Mouse (Mus musculus): ENCODE data around the gene Dld. TPM values are rescaled to one million over a fixed set of nuclear protein-coding genes. Genes with fewer than 3 reads are reported as not detected.

Dld gene
- polyA plus RNA-seq, 1 experiment from 2014 or later = 121 TPM

DNA sequence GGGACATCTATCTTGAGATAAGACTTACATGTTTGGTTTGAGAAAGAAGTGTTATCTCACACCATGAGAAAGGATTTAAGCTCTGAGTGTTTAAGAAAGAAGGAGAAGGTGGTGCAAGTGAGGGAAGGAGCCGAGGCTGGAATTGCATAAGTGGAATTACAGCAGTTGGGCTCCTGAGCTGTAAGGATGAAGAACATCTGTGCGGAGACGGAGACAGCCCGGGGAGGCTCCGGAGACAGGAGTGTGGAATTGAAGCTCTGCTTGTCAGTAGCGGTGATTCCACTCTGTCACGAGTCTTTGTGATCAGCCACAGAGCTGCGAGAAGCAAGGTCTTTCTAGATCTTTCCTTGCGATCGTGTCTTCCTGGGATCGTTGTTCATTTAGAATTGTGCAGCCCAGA lies 56.3 kb downstream of the Dld start:
- Histone ChIP-seq H3K36me3 (ENCODE audit: control insufficient read depth, insufficient read depth, low read length) (no peaks in the 10 kb centered on the region), H3K4me1 (ENCODE audit: control insufficient read depth, insufficient read depth, low read length) (no peaks in the 10 kb centered on the region)

DNA sequence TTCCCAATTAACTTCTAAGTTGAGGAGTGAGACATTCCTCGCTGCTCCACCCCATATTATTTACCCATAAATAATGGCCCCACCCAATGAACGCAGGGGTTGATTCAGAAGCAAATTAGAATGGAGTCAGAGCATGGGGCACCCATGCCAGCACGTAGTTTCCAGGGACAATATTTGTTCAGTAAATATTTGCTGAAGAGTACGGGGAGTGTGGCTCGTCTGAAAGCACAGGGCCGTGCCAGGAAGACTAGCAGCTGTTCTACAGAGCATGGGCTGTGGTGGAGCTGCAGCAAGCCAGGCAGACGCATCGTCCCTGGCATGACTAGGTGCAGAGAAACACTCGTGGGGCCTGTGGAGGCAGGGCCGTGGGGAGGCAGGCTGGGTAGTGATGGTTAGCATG lies 56.7 kb downstream of the Dld start:
- H3K4me3 ChIP-seq (ENCODE audit: low read depth, low read length) = no peak overlapping the region
- DNase-seq (ENCODE audit: low spot score) (no peak), ATAC-seq (no peak)
- H3K27me3 ChIP-seq (replicated peaks; ENCODE audit: control insufficient read depth, insufficient read depth, low read length) = no peaks in the 10 kb centered on the region
- H3K9me3 ChIP-seq (replicated peaks; ENCODE audit: control insufficient read depth, low read length) = no peaks in the 10 kb centered on the region
- H3K4me2 ChIP-seq (ENCODE audit: low read length) = no peak overlapping the region
- no peak overlapping the region for H3K9ac ChIP-seq (ENCODE audit: low read length)
- WGBS = 58% methylated on average over 10 of the region's 10 CpGs
- no peaks in the 10 kb centered on the region for H3K36me3 ChIP-seq (ENCODE audit: control insufficient read depth, insufficient read depth, low read length)
- H3K27ac ChIP-seq (ENCODE audit: low read depth, low read length) = no peak overlapping the region
- no peaks in the 10 kb centered on the region for H3K4me1 ChIP-seq (ENCODE audit: control insufficient read depth, insufficient read depth, low read length)

More for the DNA sequence above, 56.3 kb downstream of the Dld start:
- Histone ChIP-seq H3K9me3 (replicated peaks; ENCODE audit: control insufficient read depth, low read length) (no peaks in the 10 kb centered on the region), H3K4me3 (ENCODE audit: low read depth, low read length) (no peak overlapping the region), H3K9ac (ENCODE audit: low read length) (no peak overlapping the region), H3K27me3 (replicated peaks; ENCODE audit: control insufficient read depth, insufficient read depth, low read length) (no peaks in the 10 kb centered on the region), H3K4me2 (ENCODE audit: low read length) (no peak overlapping the region), H3K27ac (ENCODE audit: low read depth, low read length) (no peak overlapping the region)
- WGBS = 94% methylated on average over 11 of the region's 11 CpGs
- ATAC-seq (no peak), DNase-seq (ENCODE audit: low spot score) (no peak)

DNA sequence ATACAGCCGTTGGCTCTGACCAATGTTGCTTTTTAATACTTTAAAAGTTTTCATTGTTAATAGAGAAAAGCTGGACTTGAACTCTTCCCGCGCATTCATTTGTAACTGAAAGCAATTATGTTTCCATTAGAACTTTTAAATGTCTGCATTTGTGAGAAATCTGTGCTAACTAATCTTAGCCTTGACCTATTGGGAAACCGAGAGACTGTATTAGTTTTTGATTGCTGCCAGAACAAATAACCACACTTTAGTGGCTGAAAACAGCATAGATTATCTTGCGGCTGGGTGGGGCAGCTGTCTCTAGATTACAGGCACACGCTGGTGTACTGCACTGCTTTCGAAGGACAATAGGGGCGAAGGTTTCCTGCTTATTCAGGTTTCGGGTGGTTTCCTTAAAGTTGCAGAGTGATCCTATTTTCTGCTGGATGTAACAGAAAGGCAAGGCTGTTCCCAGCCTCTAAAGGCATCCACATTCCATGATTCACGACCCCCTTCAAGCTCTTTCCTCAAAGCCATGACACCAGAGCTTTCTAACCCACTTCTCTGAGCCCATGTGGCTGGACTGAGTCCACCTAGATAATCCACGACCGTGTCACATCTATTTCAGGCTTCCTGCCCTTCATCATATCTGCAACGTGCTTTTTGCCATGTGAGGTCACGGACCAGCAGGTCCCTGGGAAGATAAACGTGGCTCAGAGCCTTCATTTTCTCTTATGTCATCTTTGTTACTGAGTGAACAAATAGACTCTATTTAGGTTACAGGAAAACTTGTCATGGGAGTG lies 57.7 kb downstream of the Dld start:
- DNase-seq (ENCODE audit: low spot score) (no peak), ATAC-seq (no peak)
- no peaks in the 10 kb centered on the region for H3K4me1 ChIP-seq (ENCODE audit: control insufficient read depth, insufficient read depth, low read length)
- no peaks in the 10 kb centered on the region for H3K27me3 ChIP-seq (replicated peaks; ENCODE audit: control insufficient read depth, insufficient read depth, low read length)
- no peak overlapping the region for H3K4me3 ChIP-seq (ENCODE audit: low read depth, low read length)
- 79% methylated on average over 15 of the region's 15 CpGs for WGBS
- no peaks in the 10 kb centered on the region for H3K9me3 ChIP-seq (replicated peaks; ENCODE audit: control insufficient read depth, low read length)
- no peak overlapping the region for H3K9ac ChIP-seq (ENCODE audit: low read length)
- H3K36me3 ChIP-seq (ENCODE audit: control insufficient read depth, insufficient read depth, low read length) = no peaks in the 10 kb centered on the region
- no peak overlapping the region for H3K27ac ChIP-seq (ENCODE audit: low read depth, low read length)
- H3K4me2 ChIP-seq (ENCODE audit: low read length) = no peak overlapping the region

DNA sequence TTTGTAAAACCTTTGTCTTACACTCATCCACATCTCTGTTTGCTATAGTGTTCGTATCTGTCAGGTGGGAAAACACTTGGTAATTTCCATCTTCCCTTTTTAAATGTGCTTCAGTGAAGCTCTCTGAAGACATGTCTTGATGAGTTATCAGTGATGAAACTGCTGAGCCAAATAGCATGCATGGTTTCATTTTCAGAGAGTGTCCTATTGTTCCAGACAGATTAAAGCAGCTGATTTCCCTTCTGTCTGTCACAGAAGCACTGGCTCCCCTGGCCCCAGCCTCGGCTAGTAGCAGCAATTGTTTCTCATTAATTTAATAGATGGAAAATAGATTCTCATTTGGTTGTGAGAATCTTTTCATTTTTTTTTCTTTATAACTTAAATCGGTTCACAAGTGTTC lies 60.3 kb downstream of the Dld start:
- no peak overlapping the region for H3K27ac ChIP-seq (ENCODE audit: low read depth, low read length)
- no peak overlapping the region for H3K4me3 ChIP-seq (ENCODE audit: low read depth, low read length)
- no peaks in the 10 kb centered on the region for H3K9me3 ChIP-seq (replicated peaks; ENCODE audit: control insufficient read depth, low read length)
- H3K27me3 ChIP-seq (replicated peaks; ENCODE audit: control insufficient read depth, insufficient read depth, low read length) = no peaks in the 10 kb centered on the region
- H3K36me3 ChIP-seq (ENCODE audit: control insufficient read depth, insufficient read depth, low read length) = no peaks in the 10 kb centered on the region
- H3K4me1 ChIP-seq (ENCODE audit: control insufficient read depth, insufficient read depth, low read length) = no peaks in the 10 kb centered on the region
- 75% methylated on average over 3 of the region's 3 CpGs for WGBS
- no peak overlapping the region for H3K9ac ChIP-seq (ENCODE audit: low read length)
- DNase-seq (ENCODE audit: low spot score) (no peak), ATAC-seq (no peak)
- no peak overlapping the region for H3K4me2 ChIP-seq (ENCODE audit: low read length)

DNA sequence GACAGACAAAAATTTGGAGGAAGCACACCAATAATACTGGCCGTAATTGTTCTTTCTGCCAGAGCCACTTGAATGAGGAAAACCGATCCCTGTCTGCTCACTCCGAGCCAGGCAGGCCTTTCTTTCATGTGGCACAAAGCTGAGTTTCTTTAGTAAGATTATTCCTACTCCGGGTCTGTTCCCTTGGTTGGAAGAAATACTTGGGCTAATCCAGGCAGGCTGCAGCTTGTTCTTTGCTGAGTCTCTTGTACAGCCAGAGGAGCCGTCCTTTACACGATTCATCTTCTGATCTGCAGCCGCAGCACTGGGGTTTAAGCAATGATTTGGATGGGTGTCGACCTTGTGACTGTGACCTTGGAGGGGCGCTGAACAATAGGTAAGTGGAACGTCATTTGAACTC lies 62.2 kb downstream of the Dld start:
- DNase-seq (ENCODE audit: low spot score) (no peak), ATAC-seq (no peak)
- H3K36me3 ChIP-seq (ENCODE audit: control insufficient read depth, insufficient read depth, low read length) = no peaks in the 10 kb centered on the region
- 86% methylated on average over 10 of the region's 10 CpGs for WGBS
- no peak overlapping the region for H3K4me3 ChIP-seq (ENCODE audit: low read depth, low read length)
- H3K9me3 ChIP-seq (replicated peaks; ENCODE audit: control insufficient read depth, low read length) = no peaks in the 10 kb centered on the region
- H3K27ac ChIP-seq (ENCODE audit: low read depth, low read length) = no peak overlapping the region
- H3K4me1 ChIP-seq (ENCODE audit: control insufficient read depth, insufficient read depth, low read length) = no peaks in the 10 kb centered on the region
- H3K4me2 ChIP-seq (ENCODE audit: low read length) = no peak overlapping the region
- H3K27me3 ChIP-seq (replicated peaks; ENCODE audit: control insufficient read depth, insufficient read depth, low read length) = no peaks in the 10 kb centered on the region
- H3K9ac ChIP-seq (ENCODE audit: low read length) = no peak overlapping the region

DNA sequence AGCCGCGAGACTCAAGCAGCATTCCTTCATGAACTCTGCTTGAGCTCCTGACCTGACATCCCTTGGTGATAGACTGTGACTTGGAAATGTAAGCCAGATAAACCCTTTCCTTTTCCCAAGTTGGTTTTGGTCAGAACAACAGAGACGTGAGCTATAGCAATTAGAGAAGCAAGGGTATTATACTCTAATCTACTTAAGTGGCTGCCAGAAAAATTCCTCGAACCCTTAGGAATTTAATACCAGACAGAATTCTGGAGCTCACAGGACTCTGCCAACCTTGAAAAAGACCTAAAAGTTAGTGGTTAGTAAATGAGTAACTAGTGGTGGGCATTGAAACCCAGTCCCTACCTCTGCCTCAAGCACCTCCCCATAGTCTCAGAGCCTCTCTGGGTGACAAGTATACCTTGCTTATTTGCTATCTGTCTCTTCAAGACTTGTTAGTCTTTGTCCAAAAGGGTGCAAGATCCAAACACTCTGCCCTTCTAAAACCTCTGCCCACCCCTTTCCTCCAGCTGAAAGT lies 67.6 kb downstream of the Dld start:
- Histone ChIP-seq H3K4me2 (ENCODE audit: low read length) (no peak overlapping the region), H3K36me3 (ENCODE audit: control insufficient read depth, insufficient read depth, low read length) (no peaks in the 10 kb centered on the region; the same call in 1 of the 2 replicates), H3K27me3 (replicated peaks; ENCODE audit: control insufficient read depth, insufficient read depth, low read length) (no peaks in the 10 kb centered on the region), H3K27ac (ENCODE audit: low read depth, low read length) (no peak overlapping the region), H3K4me3 (ENCODE audit: low read depth, low read length) (no peak overlapping the region), H3K9ac (ENCODE audit: low read length) (no peak overlapping the region), H3K4me1 (ENCODE audit: control insufficient read depth, insufficient read depth, low read length) (peaks cover 4% of the 10 kb centered on the region; the same call in 1 of the 2 replicates), H3K9me3 (replicated peaks; ENCODE audit: control insufficient read depth, low read length) (no peaks in the 10 kb centered on the region)
- 63% methylated on average over 4 of the region's 4 CpGs for WGBS
- ATAC-seq (no peak), DNase-seq (ENCODE audit: low spot score) (no peak)

DNA sequence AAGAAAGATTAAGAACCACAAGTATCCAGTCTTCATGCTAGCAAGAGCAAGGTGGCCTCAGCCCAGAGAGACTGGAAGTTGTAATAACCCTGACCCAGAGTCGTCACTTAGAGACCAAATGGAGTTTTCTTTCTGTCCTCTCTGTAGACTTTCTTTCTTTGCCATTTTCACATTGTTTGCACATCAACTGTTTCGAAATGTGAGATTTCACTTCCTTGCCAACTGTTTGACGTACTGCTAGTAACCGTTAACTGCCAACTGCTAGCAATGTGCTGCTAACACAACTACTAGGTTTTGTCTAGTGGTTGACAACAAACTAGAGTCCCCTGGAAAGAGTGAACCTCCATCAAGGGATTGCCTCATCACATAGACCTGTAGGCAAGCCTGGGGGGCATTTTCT lies 68.1 kb downstream of the Dld start:
- no peak overlapping the region for H3K4me2 ChIP-seq (ENCODE audit: low read length)
- H3K27ac ChIP-seq (ENCODE audit: low read depth, low read length) = no peak overlapping the region
- DNase-seq (ENCODE audit: low spot score) = no peak

DNA sequence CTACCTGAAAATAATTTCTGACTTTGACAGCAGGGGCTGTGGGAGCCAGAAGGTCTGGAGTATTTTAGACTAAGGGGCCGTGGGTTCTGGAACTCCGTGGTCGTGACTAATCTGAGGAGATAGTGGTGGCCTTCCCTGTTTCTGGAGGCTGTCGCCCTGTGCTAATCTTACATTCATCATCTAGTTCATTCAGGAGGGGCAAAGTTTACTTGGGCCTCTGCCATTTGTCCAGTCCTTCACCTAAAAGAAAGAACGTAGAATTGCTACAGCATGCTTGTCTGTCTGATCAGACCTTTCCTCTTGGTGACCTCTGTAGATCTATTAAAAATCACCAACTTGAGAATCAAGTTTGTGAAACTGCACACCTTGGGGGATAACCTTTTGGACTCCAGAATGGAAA lies 69.0 kb downstream of the Dld start:
- DNase-seq (ENCODE audit: low spot score) (no peak), ATAC-seq (no peak)
- Histone ChIP-seq H3K4me3 (ENCODE audit: low read depth, low read length) (no peak overlapping the region), H3K27me3 (replicated peaks; ENCODE audit: control insufficient read depth, insufficient read depth, low read length) (no peaks in the 10 kb centered on the region), H3K9me3 (replicated peaks; ENCODE audit: control insufficient read depth, low read length) (no peaks in the 10 kb centered on the region), H3K4me2 (ENCODE audit: low read length) (no peak overlapping the region), H3K36me3 (ENCODE audit: control insufficient read depth, insufficient read depth, low read length) (no peaks in the 10 kb centered on the region; the same call in 1 of the 2 replicates), H3K27ac (ENCODE audit: low read depth, low read length) (no peak overlapping the region), H3K9ac (ENCODE audit: low read length) (no peak overlapping the region), H3K4me1 (ENCODE audit: control insufficient read depth, insufficient read depth, low read length) (peaks cover 4% of the 10 kb centered on the region; the same call in 1 of the 2 replicates)
- WGBS = 89% methylated on average over 5 of the region's 5 CpGs

More for the DNA sequence above, 68.1 kb downstream of the Dld start:
- H3K9me3 ChIP-seq (replicated peaks; ENCODE audit: control insufficient read depth, low read length) = no peaks in the 10 kb centered on the region
- peaks cover 4% of the 10 kb centered on the region; the same call in 1 of the 2 replicates for H3K4me1 ChIP-seq (ENCODE audit: control insufficient read depth, insufficient read depth, low read length)
- 87% methylated on average over 4 of the region's 4 CpGs for WGBS
- H3K9ac ChIP-seq (ENCODE audit: low read length) = no peak overlapping the region
- H3K36me3 ChIP-seq (ENCODE audit: control insufficient read depth, insufficient read depth, low read length) = no peaks in the 10 kb centered on the region; the same call in 1 of the 2 replicates
- no peak overlapping the region for H3K4me3 ChIP-seq (ENCODE audit: low read depth, low read length)
- no peak for ATAC-seq
- H3K27me3 ChIP-seq (replicated peaks; ENCODE audit: control insufficient read depth, insufficient read depth, low read length) = no peaks in the 10 kb centered on the region
